Mouse (Mus musculus) G1E-ER4 (cell line): ENCODE data around the gene Scd4. TPM values are rescaled to one million over a fixed set of nuclear protein-coding genes. Genes with fewer than 3 reads are reported as not detected.

ENCODE experiments used
- GATA1 ChIP-seq: IDR thresholded peaks from one replicate; pipeline ENCODE4 v1.8.0; 2012; ENCODE audit warnings: low read length, inconsistent platforms
- polyA plus RNA-seq: library from polyadenylated mRNA; stranded (reverse); fragments of >175 nt; gene quantifications from 2 replicates; pipeline ENCODE4 v1.2.3, GENCODE M21; 2012

Scd4 gene
- polyA plus RNA-seq, 1 experiment = 0.48 TPM

- TF ChIP-seq GATA1 = no peak
Observed at GRCm38 (mm10) chr19:44308611-44309246, 24.2 kb upstream of the Scd4 start.

- no peak for TF ChIP-seq GATA1
Observed at GRCm38 (mm10) chr19:44309351-44310154, 23.3 kb upstream of the Scd4 start.

- TF ChIP-seq GATA1 = peak; percentile 26
Observed at GRCm38 (mm10) chr19:44310814-44311213, 22.1 kb upstream of the Scd4 start.

- TF ChIP-seq GATA1 = no peak
Observed at GRCm38 (mm10) chr19:44311306-44312006, 21.4 kb upstream of the Scd4 start.

GRCm38 (mm10) chr19:44312007-44312360 lies 20.9 kb upstream of the Scd4 start:
- no peak for TF ChIP-seq GATA1

- no peak for TF ChIP-seq GATA1
Observed at GRCm38 (mm10) chr19:44313066-44313465, 19.8 kb upstream of the Scd4 start.

- TF ChIP-seq GATA1 = no peak
Observed at GRCm38 (mm10) chr19:44314327-44314759, 18.5 kb upstream of the Scd4 start.

- no peak for TF ChIP-seq GATA1
Observed at GRCm38 (mm10) chr19:44314871-44315414, 17.9 kb upstream of the Scd4 start.

GRCm38 (mm10) chr19:44316752-44317315 lies 16.1 kb upstream of the Scd4 start:
- no peak for TF ChIP-seq GATA1

GRCm38 (mm10) chr19:44317391-44317790 lies 15.5 kb upstream of the Scd4 start:
- TF ChIP-seq GATA1 = no peak

- TF ChIP-seq GATA1 = no peak
Observed at GRCm38 (mm10) chr19:44318545-44318944, 14.3 kb upstream of the Scd4 start.

GRCm38 (mm10) chr19:44320316-44320715 lies 12.6 kb upstream of the Scd4 start:
- TF ChIP-seq GATA1 = no peak

GRCm38 (mm10) chr19:44321201-44321600 lies 11.7 kb upstream of the Scd4 start:
- TF ChIP-seq GATA1 = no peak

GRCm38 (mm10) chr19:44321631-44322030 lies 11.3 kb upstream of the Scd4 start:
- TF ChIP-seq GATA1 = no peak

GRCm38 (mm10) chr19:44329566-44329965 lies 3.3 kb upstream of the Scd4 start:
- TF ChIP-seq GATA1 = no peak

- no peak for TF ChIP-seq GATA1
Observed at GRCm38 (mm10) chr19:44331911-44332310, 981 bp upstream of the Scd4 start.
